Mouse (Mus musculus): ENCODE measurements at regions not wholly inside any gene's neighbourhood (a gene's known extent, or its start where the extent isn't known, plus 50 kb on each side); places are given as distances from the start of the nearest gene placed in this dataset.
A peak's percentile ranks its signal among the peaks of the same experiment; 100 is the strongest.

DNA sequence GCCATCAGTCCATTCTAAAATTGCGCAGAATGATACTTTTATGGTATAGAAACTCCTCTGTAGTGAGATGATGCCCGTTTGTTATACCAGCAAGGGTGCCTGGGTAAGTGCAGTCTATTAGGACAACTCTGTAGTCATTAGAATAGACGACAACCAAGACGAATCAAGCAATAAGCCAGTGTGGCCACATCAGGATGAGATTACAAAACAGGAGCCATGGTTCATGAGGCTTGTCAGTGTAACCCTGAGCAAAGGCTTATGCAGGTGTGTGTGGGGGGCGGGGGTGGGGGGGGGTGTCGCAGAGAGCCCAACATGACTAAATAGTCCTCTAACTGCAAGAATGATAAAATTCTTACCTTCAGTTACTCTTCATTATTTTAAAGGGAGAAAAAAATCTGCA is 243.5 kb downstream of the Cd83 start:
- DNase-seq (ENCODE audit: low spot score in 2 of 2), result no peak

DNA sequence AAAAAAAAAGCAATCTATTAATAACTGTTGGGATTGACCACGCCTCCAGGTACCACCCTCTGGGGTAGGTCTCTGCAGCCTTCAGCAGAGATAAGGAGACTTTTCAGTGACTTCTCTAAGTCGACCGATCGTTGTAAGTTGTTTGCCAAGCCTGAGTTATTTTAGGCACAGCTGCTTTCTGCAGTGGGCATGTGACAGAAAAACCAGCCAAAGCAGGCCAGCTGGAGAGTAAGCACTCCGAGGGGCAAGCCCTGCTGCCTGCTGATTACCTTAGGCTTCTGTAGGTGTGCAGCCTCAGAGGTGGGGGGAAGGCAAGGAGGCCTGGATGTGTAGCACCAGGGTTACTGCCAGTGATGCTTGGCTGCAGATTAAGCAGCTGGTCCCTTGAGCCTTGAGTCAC is 246.0 kb downstream of the Cd83 start:
- DNase-seq (ENCODE audit: low spot score in 2 of 2), result peak; percentile 9 to 19

DNA sequence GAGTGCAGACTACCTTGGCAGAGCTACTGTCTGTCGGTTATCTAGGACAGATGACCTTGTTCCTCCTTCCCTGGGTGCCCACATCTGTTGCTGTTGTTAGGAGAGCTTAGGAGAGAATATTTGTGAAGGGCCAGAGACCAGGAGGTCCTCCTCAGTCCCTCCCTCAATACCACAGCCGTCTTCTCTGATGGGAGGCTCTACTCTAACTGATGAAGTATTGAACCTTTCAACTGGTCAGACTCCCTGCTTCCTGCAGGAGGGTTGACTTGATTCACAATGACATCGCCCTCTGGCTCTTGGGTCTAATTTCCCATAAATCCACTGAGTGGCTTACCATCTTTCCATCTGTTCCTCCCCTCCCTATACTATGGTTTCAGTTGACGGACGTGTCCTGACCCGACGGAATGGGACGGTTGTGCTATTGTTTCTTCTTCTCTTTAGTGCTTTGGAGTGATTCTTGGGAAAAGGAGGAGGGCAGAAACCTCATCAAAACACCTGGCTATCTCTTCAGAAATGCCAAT is 253.3 kb downstream of the Cd83 start:
- DNase-seq (ENCODE audit: low spot score in 2 of 2), result no peak

DNA sequence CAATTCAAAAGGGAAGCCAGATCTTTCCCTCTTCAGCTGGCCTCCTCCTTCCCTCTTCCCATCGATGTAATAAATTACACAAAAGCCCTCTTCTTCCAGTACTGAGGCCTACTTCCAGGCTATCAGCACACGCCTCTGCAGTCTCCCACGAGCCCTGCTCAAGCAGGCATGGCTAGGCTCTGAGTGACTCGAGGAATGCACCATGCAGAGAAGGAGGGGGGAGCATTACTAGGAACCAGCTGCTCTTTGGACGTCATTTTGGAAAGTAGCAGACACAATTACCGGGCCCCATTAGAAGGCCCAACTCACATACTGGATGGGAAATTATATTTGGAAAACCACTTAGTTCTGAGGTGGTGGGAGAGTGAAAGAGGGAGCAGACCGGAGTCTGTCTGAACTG is 253.7 kb downstream of the Cd83 start:
- no peak for DNase-seq (ENCODE audit: low spot score in 2 of 2)

DNA sequence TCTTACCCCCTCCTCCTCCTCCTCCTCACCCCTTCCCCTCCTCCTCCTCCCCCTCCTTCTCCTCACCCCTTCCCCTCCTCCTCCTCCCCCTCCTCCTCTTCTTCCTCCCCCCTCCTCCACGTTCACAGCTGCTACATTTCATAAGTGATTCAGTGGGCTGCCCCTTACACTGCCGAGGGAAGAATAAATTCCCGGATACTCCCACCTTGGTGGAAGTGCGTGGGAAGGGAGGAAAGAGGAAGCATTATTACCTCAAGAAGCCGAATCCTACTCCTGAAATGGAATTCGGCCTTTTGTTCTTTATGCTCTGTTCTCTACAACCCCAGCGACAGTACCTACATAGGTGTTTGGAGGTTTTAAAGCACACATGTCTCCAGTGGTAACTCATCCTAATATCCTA is 256.1 kb downstream of the Cd83 start:
- no peak for DNase-seq (ENCODE audit: low spot score in 2 of 2)

- no peak for DNase-seq (ENCODE audit: low spot score in 2 of 2)
Observed at GRCm38 (mm10) chr13:44042730-44043493, 258.3 kb downstream of the Cd83 start.

GRCm38 (mm10) chr13:44043494-44043885 is 258.9 kb downstream of the Cd83 start:
- peak in 1 of 2 experiments; percentile 34 for DNase-seq (ENCODE audit: low spot score in 2 of 2)

GRCm38 (mm10) chr13:44044546-44045216 is 260.1 kb downstream of the Cd83 start:
- DNase-seq (ENCODE audit: low spot score in 2 of 2), result peak in 1 of 2 experiments; percentile 25

- no peak for DNase-seq (ENCODE audit: low spot score in 2 of 2)
Observed at GRCm38 (mm10) chr13:44046436-44046835, 261.9 kb downstream of the Cd83 start.

DNA sequence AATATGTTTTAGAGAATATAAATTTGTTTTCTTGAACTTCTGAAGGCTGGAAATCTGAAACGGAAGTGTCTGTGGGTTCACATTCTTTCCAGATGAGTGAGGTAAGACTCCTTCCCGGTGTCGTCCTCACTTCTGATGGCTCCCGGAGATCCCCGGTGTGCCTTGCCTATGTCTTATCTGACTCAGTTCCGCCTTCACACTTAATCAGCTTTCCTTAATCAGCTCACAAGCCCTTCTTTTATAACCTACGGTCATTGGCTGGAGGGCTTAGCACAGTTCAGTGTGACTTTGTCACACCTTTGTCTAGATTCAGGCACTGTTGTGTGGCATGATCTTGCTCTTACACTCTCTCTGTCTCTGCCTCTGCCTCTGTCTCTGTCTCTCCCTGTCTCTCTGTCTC is 269.6 kb downstream of the Cd83 start:
- DNase-seq (ENCODE audit: low spot score in 2 of 2), result no peak

GRCm38 (mm10) chr13:44055573-44056491 is 271.3 kb downstream of the Cd83 start:
- peak in 1 of 2 experiments; percentile 24 for DNase-seq (ENCODE audit: low spot score in 2 of 2)

DNA sequence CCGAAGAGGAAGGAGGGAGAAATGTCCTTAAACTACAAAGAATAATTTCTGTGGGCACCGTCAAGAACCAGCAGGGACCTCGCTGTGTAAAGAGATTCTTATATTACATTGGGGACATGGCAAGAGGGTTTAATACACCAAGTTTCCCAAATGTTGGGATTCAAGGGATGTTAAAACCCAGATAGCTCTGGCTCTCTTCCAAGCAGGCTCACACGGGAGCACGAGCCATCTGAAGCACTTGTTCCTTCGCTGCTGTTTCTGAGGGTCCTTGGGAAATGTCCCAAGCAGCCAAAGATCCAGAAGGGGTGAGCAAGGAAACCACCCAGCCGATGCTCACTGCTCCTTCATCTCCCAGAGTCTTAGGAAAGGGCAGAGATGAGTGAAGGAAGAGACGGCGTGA is 272.1 kb downstream of the Cd83 start:
- DNase-seq (ENCODE audit: low spot score in 2 of 2), result no peak

DNA sequence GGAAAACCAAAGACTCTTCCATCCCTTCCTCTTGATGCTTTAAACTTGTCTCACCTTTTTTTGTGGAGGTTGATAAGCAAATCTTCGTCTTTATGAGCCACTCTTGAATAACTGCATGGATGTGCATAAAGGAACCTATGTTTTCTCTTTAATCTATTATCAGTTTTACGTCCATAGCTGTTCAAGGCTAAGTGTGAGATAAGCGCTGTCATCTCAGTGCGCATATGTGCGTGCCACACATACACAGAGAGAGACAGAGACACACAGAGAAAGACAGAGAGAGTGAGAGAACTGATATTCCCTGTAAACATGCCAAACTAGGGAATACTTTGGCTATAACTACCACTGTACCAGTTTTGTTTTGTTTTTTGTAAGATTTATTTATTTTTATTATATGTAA is 273.0 kb downstream of the Cd83 start:
- no peak for DNase-seq (ENCODE audit: low spot score in 2 of 2)

DNA sequence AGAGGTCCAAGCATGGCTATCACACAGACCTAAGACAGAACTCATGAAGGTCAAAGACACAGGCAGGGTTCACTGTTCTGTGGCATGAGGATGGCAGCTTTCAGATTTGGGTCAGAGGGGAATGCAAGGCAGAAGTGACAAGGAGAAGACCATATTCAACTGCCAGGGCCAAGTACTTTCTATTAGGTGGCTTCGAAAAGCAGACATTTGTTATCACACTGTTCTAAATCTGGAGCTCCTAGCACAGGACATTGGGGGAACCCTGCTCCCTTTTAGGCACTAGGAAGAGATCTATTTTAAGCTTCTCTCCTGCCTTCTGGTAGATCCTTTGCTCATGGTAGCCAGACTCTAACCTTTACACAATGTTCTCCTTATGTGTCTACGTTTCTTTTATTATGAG is 273.7 kb downstream of the Cd83 start:
- no peak for DNase-seq (ENCODE audit: low spot score in 2 of 2)

DNA sequence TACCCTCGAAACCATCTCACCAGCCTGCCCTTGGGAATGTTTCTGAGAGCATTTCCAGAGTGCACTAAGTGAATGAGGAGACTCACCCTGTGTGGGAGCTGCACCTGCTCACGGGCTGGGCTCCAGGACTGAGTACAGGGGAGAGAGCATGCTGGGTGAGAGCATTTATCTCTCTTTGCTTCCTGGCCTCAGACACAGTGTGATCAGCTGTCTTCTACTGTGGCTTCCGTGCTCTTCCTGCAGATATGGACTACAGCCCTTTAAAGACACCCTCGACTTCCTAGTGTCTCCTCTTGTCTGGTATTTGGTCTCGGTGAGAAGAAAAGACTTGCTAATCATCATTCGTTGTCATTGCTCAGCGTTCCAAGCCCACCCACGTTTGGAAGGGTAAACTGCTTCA is 274.9 kb downstream of the Cd83 start:
- no peak for DNase-seq (ENCODE audit: low spot score in 2 of 2)

DNA sequence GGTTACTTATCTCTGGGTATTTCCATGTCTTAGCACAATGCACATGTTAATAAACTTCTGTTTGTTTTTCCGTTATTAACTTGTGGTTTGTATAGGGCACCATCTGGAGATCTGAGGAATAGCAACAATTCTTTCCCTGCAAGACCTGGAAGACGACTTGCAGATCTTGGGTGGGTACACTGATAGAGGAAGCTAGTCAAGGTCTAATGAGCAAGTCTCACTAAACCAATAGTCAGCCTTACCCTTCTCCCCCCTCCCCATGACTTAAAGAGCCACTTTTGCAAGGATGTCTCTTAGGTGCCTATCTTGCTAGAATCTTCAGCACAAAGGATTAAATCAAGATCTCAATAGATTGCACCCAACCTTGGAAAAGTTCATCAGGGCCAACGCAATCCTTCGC is 276.7 kb downstream of the Cd83 start:
- DNase-seq (ENCODE audit: low spot score in 2 of 2), result no peak

GRCm38 (mm10) chr13:44061721-44062300 is 277.2 kb downstream of the Cd83 start:
- peak in 1 of 2 experiments; percentile 27 for DNase-seq (ENCODE audit: low spot score in 2 of 2)

- no peak for DNase-seq (ENCODE audit: low spot score in 2 of 2)
Observed at GRCm38 (mm10) chr13:44063317-44063716, 278.7 kb downstream of the Cd83 start.

DNA sequence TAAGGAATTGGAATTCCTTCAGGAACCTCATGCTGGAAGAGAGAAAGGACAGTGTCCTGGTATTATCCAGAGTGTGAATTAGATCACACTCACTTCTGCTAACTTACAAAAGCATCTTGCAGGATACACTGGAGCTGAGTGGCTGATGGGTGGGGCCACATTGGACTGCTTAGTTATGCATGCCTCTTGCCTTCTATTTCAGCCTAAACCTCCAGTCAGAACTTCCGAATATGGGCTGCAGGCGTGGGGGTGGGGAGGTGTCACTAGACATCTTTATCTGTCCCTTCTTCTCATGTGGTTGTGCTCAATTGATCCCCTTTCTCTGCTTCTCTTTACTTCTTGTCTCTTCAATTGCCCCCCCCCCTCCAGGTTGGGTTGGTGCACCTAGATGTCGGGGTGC is 279.5 kb downstream of the Cd83 start:
- no peak for DNase-seq (ENCODE audit: low spot score in 2 of 2)

- DNase-seq (ENCODE audit: low spot score in 2 of 2), result no peak
Observed at GRCm38 (mm10) chr13:44065741-44066185, 281.2 kb downstream of the Cd83 start.

GRCm38 (mm10) chr13:44067244-44067643 is 282.7 kb downstream of the Cd83 start:
- no peak for DNase-seq (ENCODE audit: low spot score in 2 of 2)

All from layer of hippocampus, postnatal 10 days (tissue).